Mouse (Mus musculus) intestine, embryonic 14.5 days (tissue): ENCODE measurements at regions not wholly inside any gene's neighbourhood (a gene's known extent, or its start where the extent isn't known, plus 50 kb on each side); places are given as distances from the start of the nearest gene placed in this dataset.

ENCODE experiments used
- ATAC-seq: fragments of 200-750 bp; cut with Nextera tagmentation; replicated peaks from 2 replicates; pipeline ENCODE4 v1.8.0; 2017; ENCODE audit warnings: low read depth, moderate number of reproducible peaks, moderate TSS enrichment, moderate library complexity; ENCODE audit not compliant: low FRiP score, low TSS enrichment
- DNase-seq: peaks from one replicate; pipeline ENCODE4 v3.0.0-alpha.2; 2018; ENCODE audit warnings: low spot score
- H3K27ac ChIP-seq: fragments of 300-500 bp; sonication (generic); 2 replicates; pipeline ENCODE4 v1.5.1; 2014; ENCODE audit warnings: low read depth, mild to moderate bottlenecking, control low read depth
- H3K27me3 ChIP-seq: fragments of 300-500 bp; sonication (generic); replicated peaks from 2 replicates; pipeline ENCODE4 v1.6.1; 2014; ENCODE audit warnings: low read length, control low read depth; ENCODE audit not compliant: control insufficient read depth, insufficient read depth
- H3K36me3 ChIP-seq: fragments of 300-500 bp; sonication (generic); 2 replicates; pipeline ENCODE4 v1.6.1; 2014; ENCODE audit warnings: low read length, control low read depth; ENCODE audit not compliant: control insufficient read depth, insufficient read depth
- H3K4me1 ChIP-seq: fragments of 300-500 bp; sonication (generic); replicated peaks from 2 replicates; pipeline ENCODE4 v1.6.1; 2014; ENCODE audit warnings: low read length, control low read depth, mixed read lengths; ENCODE audit not compliant: control insufficient read depth, insufficient read depth
- H3K4me2 ChIP-seq: fragments of 300-500 bp; sonication (generic); 2 replicates; pipeline ENCODE4 v1.6.1; 2014; ENCODE audit warnings: low read length
- H3K4me3 ChIP-seq: fragments of 300-500 bp; sonication (generic); 2 replicates; pipeline ENCODE4 v1.5.1; 2014; ENCODE audit warnings: low read depth, low read length, control low read depth, mixed read lengths
- H3K9ac ChIP-seq: fragments of 300-500 bp; sonication (generic); 2 replicates; pipeline ENCODE4 v1.6.1; 2014; ENCODE audit warnings: mild to moderate bottlenecking, low read length
- H3K9me3 ChIP-seq: fragments of 300-500 bp; sonication (generic); 2 replicates; pipeline ENCODE4 v1.6.1; 2016; ENCODE audit warnings: low read length, control low read depth; ENCODE audit not compliant: control insufficient read depth
- WGBS: fragments of 180-500 bp; shearing (Covaris S2); extraction: QIAGEN DNeasy Blood & Tissue Kit; methylation state at CpG from one replicate; pipeline ENCODE4 v1.1.7; 2014; 5-methylcytosine and 5-hydroxymethylcytosine counted together

DNA sequence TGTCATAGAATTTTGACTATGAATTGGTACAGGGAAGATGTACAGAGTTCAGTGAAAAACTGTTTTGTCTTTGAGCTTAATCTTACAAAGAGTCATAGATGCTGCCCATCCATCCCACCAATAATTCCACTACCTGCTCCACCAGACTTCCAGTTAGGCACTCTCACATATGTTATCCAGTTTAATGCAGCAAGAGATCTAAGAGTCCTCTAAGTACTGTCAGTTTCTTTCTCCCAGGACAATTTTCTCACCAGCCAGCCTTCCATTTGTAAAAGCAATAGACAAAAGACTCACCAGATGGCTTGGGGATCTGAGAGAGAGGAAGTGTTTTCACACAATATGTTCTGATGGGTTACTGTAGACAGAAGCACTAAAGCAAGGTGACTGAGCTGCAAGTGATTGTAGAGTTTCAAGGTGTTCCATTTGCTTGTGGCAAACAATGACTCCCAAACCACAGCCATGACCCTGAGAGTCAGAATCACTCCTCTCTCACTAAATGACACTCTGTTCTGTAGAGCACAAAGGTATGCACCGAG, 365.6 kb downstream of the Gsdmc2 start:
- Histone ChIP-seq H3K9me3 (0 out of 2 replicates have a peak, but pooled peaks cover 2% of the 10 kb centered on the region), H3K36me3 (no peaks in the 10 kb centered on the region)
- 40% methylated on average over 1 of the region's 1 CpGs for WGBS

DNA sequence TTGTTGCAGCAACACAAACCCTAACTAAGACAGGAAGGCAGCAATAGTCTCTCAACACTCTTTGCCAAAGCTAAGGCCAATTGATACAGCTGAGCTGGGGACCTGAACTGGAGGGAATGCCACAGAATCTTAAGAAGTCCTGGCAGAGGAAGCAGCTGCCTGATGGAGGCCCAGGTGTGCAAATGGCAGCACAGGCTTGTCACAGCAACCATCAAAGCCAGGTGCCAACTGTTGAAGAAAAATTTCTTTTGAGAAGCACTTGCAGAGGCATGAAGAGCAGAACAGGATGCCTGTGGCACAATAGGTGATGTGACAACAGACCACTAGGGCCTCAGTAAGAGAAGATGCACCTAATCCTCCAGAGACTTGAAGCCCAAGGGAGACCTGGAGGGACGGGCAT, 378.1 kb downstream of the Gsdmc2 start:
- no peaks in the 10 kb centered on the region for H3K4me1 ChIP-seq
- 70% methylated on average over 1 of the region's 1 CpGs for WGBS
- ATAC-seq (no peak), DNase-seq (no peak)
- no peaks in the 10 kb centered on the region for H3K9me3 ChIP-seq
- H3K36me3 ChIP-seq = no peaks in the 10 kb centered on the region
- no peak overlapping the region for H3K9ac ChIP-seq
- no peaks in the 10 kb centered on the region for H3K27me3 ChIP-seq
- H3K4me2 ChIP-seq = no peak overlapping the region
- H3K4me3 ChIP-seq = no peak overlapping the region
- no peak overlapping the region for H3K27ac ChIP-seq

More for the DNA sequence above, 365.6 kb downstream of the Gsdmc2 start:
- H3K9ac ChIP-seq = no peak overlapping the region
- H3K27me3 ChIP-seq = no peaks in the 10 kb centered on the region
- no peak for ATAC-seq
- H3K4me1 ChIP-seq = 0 out of 2 replicates have a peak, but pooled peaks cover 2% of the 10 kb centered on the region
- no peak for DNase-seq
- no peak overlapping the region for H3K4me3 ChIP-seq
- no peak overlapping the region for H3K27ac ChIP-seq
- no peak overlapping the region for H3K4me2 ChIP-seq

DNA sequence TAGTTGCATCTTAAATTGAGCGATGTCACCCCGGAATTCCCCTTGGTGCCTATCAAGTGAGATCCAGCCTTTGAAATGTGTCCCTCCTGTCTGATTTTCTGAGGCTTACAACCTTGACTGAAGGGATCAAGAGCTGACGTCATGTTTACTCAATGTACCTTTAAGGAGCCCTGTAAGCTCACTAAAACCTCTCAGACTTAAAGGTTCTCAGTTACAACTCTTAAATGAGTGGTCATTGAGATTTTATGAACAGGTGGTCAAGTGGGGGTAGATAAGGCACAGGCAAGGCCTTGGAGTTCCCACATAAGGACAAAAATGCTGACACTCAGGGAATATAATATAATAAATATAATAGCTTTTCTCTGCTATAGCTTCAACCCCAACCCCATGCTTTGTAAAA, 392.4 kb downstream of the Gsdmc2 start:
- no peaks in the 10 kb centered on the region for H3K4me1 ChIP-seq
- H3K27me3 ChIP-seq = no peaks in the 10 kb centered on the region
- no peak for DNase-seq
- WGBS = 75% methylated on average over 3 of the region's 3 CpGs
- ATAC-seq = no peak
- no peaks in the 10 kb centered on the region for H3K36me3 ChIP-seq
- no peak overlapping the region for H3K9ac ChIP-seq
- H3K9me3 ChIP-seq = no peaks in the 10 kb centered on the region
- no peak overlapping the region for H3K27ac ChIP-seq
- no peak overlapping the region for H3K4me3 ChIP-seq
- no peak overlapping the region for H3K4me2 ChIP-seq

DNA sequence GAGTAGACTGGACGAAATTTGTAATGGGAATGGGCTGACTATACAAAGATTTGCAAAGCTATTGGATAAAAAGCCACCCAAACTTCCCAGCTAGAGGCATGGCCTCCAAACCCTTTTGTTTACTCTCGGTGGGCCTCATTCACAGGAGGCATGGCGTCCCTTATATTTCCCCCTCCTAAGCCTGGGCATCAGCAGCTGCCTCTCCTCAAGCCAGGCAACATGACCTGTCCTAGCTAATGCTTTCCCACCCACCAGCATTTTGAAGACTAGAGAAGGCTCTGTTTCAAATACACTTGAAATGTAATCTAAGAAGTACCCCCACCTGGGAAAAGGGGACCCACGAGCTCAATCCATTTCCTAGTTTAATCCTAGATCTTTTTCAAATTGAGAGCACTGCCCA, 398.7 kb downstream of the Gsdmc2 start:
- Histone ChIP-seq H3K4me3 (no peak overlapping the region), H3K9ac (no peak overlapping the region), H3K27ac (no peak overlapping the region), H3K9me3 (no peaks in the 10 kb centered on the region), H3K27me3 (no peaks in the 10 kb centered on the region), H3K36me3 (no peaks in the 10 kb centered on the region), H3K4me1 (no peaks in the 10 kb centered on the region), H3K4me2 (no peak overlapping the region)
- DNase-seq (no peak), ATAC-seq (no peak)
- WGBS = 67% methylated on average over 4 of the region's 4 CpGs

DNA sequence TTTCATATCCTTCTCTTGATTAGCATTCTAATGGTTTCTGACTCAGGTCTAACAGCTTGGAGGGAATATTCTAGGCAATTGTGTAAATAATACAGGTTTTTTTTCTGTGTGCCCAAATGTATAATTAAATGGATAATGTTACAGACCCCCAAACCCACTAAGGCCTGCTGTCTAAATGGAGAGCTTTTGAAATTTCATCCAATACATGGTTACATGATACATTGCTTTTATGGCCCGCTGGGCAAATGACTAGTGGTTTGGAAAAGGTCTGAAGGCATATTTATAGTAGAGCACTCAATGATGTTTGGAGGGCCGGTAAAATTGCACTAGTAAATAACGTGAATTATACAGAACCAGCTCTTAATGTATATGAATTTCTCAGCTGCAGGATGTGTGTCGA, 400.0 kb downstream of the Gsdmc2 start:
- DNase-seq (no peak), ATAC-seq (no peak)
- Histone ChIP-seq H3K4me2 (no peak overlapping the region), H3K36me3 (no peaks in the 10 kb centered on the region), H3K9me3 (no peaks in the 10 kb centered on the region), H3K27ac (no peak overlapping the region), H3K9ac (no peak overlapping the region), H3K4me3 (no peak overlapping the region), H3K27me3 (no peaks in the 10 kb centered on the region), H3K4me1 (no peaks in the 10 kb centered on the region)
- 59% methylated on average over 4 of the region's 4 CpGs for WGBS

DNA sequence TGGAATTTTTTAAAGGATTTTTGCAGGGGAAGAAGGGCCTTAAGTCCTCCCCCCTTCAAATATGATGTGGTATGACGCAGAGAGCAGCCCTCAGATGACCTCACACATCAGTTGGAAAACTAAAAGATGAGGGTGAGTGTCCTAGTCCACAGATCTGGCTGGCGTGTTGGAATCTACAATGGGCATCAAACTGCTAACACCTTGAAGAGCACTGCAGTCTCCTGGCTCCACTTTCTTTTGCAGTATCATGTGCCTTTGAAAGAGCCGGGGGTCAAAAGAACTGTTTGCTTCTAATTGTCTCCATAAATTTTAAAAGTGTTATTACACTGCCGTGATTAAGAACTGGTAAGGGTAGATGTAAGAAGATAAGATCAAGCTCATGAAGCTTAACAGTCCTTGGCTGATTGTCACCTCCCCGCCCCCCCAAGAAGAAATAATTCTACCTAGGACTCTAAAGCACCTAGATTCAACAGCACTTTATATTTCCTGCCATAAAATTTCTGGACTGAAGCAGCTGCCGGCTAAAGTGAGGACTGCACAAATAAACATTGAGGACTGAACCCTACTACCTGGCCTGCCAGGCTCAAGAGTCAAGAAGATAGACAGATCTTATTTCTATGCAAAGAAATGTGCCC, 402.7 kb downstream of the Gsdmc2 start:
- H3K9me3 ChIP-seq = no peaks in the 10 kb centered on the region
- H3K9ac ChIP-seq = no peak overlapping the region
- no peaks in the 10 kb centered on the region for H3K4me1 ChIP-seq
- no peaks in the 10 kb centered on the region for H3K27me3 ChIP-seq
- WGBS = 42% methylated on average over 6 of the region's 6 CpGs
- ATAC-seq = no peak
- H3K4me3 ChIP-seq = no peak overlapping the region
- no peak overlapping the region for H3K27ac ChIP-seq
- no peak for DNase-seq
- no peaks in the 10 kb centered on the region for H3K36me3 ChIP-seq
- H3K4me2 ChIP-seq = no peak overlapping the region

DNA sequence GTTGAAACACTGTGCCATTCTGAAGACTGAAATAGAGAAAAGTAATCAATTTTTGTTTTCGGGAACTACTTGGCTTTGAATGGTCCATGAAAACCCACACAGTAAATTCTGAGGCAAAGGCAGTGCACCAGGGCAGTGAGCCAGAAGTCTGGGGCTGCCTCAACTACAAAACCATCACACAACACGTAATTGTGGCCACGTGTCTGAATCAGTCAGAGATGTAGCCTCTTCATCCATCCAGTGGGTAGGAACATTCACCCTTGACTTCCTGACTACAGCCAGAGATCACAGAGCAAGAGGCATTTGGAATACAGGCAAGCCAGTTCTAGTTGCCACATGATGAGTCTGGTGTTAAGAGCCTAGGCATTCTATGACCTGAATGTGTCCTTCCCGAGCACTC, 432.3 kb downstream of the Gsdmc2 start:
- H3K9me3 ChIP-seq = no peaks in the 10 kb centered on the region
- WGBS = 89% methylated on average over 4 of the region's 4 CpGs

DNA sequence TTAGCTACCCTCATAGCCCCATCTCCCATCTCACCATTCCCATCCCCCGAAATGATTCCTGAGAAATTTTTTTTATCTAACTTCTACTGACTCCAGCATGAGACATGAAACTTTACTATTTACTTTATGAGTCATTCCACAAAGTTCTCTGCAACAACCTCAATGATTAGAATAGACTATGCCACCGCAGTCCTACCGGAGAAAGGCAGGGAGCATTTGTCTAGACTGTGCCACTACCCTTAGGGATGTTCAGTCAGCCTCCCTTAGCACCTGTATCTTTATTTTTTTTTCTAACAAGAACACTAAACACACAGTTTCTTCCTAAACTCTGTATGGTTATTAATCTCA, 433.2 kb downstream of the Gsdmc2 start:
- Histone ChIP-seq H3K36me3 (no peaks in the 10 kb centered on the region), H3K27me3 (no peaks in the 10 kb centered on the region), H3K4me3 (no peak overlapping the region), H3K9me3 (no peaks in the 10 kb centered on the region), H3K4me1 (no peaks in the 10 kb centered on the region), H3K27ac (no peak overlapping the region), H3K4me2 (no peak overlapping the region), H3K9ac (no peak overlapping the region)
- DNase-seq (no peak), ATAC-seq (no peak)
- WGBS = 84% methylated on average over 3 of the region's 3 CpGs

More for the DNA sequence above, 432.3 kb downstream of the Gsdmc2 start:
- H3K27me3 ChIP-seq = no peaks in the 10 kb centered on the region
- no peak overlapping the region for H3K9ac ChIP-seq
- no peak overlapping the region for H3K27ac ChIP-seq
- no peaks in the 10 kb centered on the region for H3K36me3 ChIP-seq
- H3K4me2 ChIP-seq = no peak overlapping the region
- H3K4me3 ChIP-seq = no peak overlapping the region
- no peak for ATAC-seq
- DNase-seq = no peak
- H3K4me1 ChIP-seq = no peaks in the 10 kb centered on the region

DNA sequence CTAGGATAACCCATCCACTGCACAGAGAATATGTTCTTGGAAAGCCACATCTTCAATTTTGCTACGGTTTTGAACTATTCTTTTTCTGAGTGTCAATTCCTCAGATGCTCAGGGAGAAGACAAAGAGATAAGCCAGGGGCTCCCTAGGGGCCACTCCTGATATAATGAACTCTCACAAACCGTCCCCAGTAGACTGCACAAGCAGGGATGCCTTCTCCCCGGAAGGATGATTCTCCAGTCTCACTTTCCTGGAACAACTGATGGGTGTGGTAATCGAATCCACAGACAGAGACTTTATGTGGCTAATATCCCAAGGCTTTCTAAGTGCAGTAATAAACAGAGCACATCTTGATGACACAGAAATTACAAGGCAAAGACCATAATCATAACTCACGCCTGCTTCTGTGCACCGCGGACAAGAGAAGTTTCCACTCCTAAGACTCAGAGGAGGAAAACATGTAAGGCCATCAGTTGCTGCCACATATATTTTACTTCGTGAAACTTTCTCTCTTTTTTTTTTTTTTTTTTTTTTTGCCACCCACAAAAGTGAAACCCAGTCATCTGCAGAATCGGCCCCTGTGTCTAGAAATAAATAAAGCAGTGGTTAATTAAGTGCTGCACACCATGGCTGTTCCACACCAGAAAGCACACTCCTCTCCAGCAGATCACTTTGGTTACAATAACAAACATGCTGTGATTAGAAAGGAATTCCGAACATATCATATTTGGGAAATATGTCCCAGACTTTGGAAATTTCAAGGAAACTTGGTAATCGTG, 433.8 kb downstream of the Gsdmc2 start:
- no peak overlapping the region for H3K4me2 ChIP-seq
- WGBS = 60% methylated on average over 11 of the region's 11 CpGs
- H3K27me3 ChIP-seq = no peaks in the 10 kb centered on the region
- no peak for DNase-seq
- H3K9ac ChIP-seq = no peak overlapping the region
- H3K9me3 ChIP-seq = no peaks in the 10 kb centered on the region
- no peak overlapping the region for H3K27ac ChIP-seq
- no peak overlapping the region for H3K4me3 ChIP-seq
- ATAC-seq = no peak
- H3K36me3 ChIP-seq = no peaks in the 10 kb centered on the region
- H3K4me1 ChIP-seq = no peaks in the 10 kb centered on the region
